Mouse (Mus musculus) mouse trophoblast stem cell (cell line): ENCODE data around the gene Vma21-ps.
"Not testable (repeated sequence)": the region's sequence is repeated elsewhere in the genome, so short reads cannot be mapped to it uniquely, and the experiment has no call there.

ENCODE experiments used
- in situ Hi-C, 2 experiments: fragments of 300-500 bp; cut with MseI, MboI; formaldehyde crosslinking; loops; 2 replicates in 1 of 2; 3 replicates in 1 of 2; pipeline ENCODE4 v1.15.1; 2025

The Vma21-ps gene

DNA sequence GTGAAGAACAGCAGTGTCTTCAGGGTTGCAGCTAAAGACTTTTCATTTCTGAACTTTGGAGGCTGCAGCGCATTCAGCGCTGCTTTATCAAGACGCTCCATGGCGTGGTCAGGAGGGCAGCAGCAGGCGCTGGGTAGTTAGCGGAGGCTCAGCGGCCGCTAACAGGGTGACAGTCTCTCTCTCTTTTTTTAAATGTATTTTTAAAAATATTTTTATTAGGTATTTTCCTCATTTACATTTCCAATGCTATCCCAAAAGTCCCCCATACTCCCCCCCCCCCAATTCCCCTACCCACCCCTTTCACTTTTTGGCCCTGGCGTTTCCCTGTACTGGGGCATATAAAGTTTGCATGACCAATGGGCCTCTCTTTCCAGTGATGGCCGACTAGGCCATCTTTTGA lies at the start of gene Vma21-ps:
Vma21-ps (minus strand) TSS at position 101 of the 400 bp plus-strand sequence.
- in situ Hi-C loops: not testable (repeated sequence)

DNA sequence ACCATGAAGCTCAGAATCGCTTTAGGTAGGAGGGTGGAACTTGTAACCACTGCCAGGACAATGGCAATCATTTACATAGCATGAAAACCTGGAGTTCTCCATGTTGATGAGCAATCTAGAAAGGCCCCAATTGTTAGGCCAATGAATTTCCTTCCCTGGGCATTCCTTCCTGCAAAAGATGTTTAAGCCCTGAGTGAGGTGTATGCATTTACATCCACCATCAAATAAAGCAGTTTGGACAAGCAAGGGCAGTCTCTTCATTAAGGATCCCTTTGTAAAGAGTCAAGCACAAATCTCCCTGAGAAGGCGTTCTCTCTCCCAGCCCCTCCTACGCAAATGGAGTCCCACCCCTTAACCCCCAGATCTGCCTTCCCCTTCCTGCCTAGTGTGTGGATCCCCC lies 46.0 kb upstream of the Vma21-ps start:
- in situ Hi-C loops: no loop called here

GRCm38 (mm10) chr4:52530636-52531035 lies 33.6 kb upstream of the Vma21-ps start:
- in situ Hi-C loops: no loop called here

GRCm38 (mm10) chr4:52526464-52526863 lies 29.4 kb upstream of the Vma21-ps start:
- in situ Hi-C loops: no loop called here

- in situ Hi-C loops: no loop called here
Measured at GRCm38 (mm10) chr4:52519301-52519700, 22.3 kb upstream of the Vma21-ps start.

GRCm38 (mm10) chr4:52517580-52517979 lies 20.5 kb upstream of the Vma21-ps start:
- in situ Hi-C loops: no loop called here

DNA sequence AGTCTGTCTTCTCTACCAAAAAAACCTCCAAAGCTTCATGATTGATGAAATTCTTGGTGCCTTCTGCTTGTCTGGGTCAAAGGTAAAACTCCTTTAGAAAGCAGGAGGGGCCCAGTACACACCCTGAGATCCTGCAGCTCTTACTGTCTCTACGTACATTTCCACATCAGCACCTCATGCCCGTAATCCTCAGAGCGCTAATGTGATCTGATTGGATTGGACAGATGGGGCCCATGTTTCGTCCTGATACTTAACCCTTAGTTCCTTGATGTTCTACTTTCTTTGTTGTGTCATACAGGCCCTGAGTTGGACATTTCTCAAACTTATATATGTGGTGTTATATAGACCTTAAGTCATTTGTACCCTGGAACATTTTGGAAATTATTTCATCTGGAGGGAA lies 9.6 kb downstream of the Vma21-ps start:
- in situ Hi-C loops: no loop called here

GRCm38 (mm10) chr4:52473431-52473830 lies 23.6 kb downstream of the Vma21-ps start:
- in situ Hi-C loops: no loop called here

- in situ Hi-C loops: no loop called here
Measured at GRCm38 (mm10) chr4:52461321-52461720, 35.7 kb downstream of the Vma21-ps start.

GRCm38 (mm10) chr4:52459726-52460125 lies 37.3 kb downstream of the Vma21-ps start:
- in situ Hi-C loops: no loop called here
